Mouse (Mus musculus) limb, embryonic 15.5 days (tissue): ENCODE results near the gene Ets1. TPM values are rescaled to one million over a fixed set of nuclear protein-coding genes. Genes with fewer than 3 reads are reported as not detected.
A peak's percentile ranks its signal among the peaks of the same experiment; 100 is the strongest.

Experiments used
- ATAC-seq: fragments of 200-750 bp; cut with Nextera tagmentation; 2 replicates; pipeline ENCODE4 v1.8.0; 2017; ENCODE audit warnings: low read depth, moderate TSS enrichment; ENCODE audit not compliant: insufficient number of reproducible peaks, low FRiP score, low TSS enrichment
- H3K27ac ChIP-seq: fragments of 300-500 bp; sonication (generic); 2 replicates; pipeline ENCODE4 v1.5.1; 2015; ENCODE audit warnings: moderate library complexity, mild to moderate bottlenecking, inconsistent platforms
- H3K27me3 ChIP-seq: fragments of 300-500 bp; sonication (generic); 2 replicates; pipeline ENCODE4 v1.6.1; 2015; ENCODE audit warnings: inconsistent platforms
- H3K36me3 ChIP-seq: fragments of 300-500 bp; sonication (generic); 2 replicates; pipeline ENCODE4 v1.6.1; 2015; ENCODE audit warnings: inconsistent platforms
- H3K4me1 ChIP-seq: fragments of 300-500 bp; sonication (generic); 2 replicates; pipeline ENCODE4 v1.6.1; 2015; ENCODE audit warnings: inconsistent platforms
- H3K4me2 ChIP-seq: fragments of 300-500 bp; sonication (generic); 2 replicates; pipeline ENCODE4 v1.6.1; 2015; ENCODE audit warnings: mild to moderate bottlenecking, inconsistent platforms
- H3K4me3 ChIP-seq: fragments of 300-500 bp; sonication (generic); 2 replicates; pipeline ENCODE4 v1.5.1; 2015; ENCODE audit warnings: mild to moderate bottlenecking, inconsistent platforms
- H3K9ac ChIP-seq: fragments of 300-500 bp; sonication (generic); 2 replicates; pipeline ENCODE4 v1.6.1; 2015; ENCODE audit warnings: inconsistent platforms
- H3K9me3 ChIP-seq: fragments of 300-500 bp; sonication (generic); 2 replicates; pipeline ENCODE4 v1.6.1; 2016; ENCODE audit warnings: inconsistent platforms
- WGBS: fragments of 180-500 bp; shearing (Covaris S2); methylation state at CpG from one replicate; pipeline ENCODE4 v1.1.7; 2015; 5-methylcytosine and 5-hydroxymethylcytosine counted together
- polyA plus RNA-seq: library from polyadenylated mRNA; unstranded; fragments of >200 nt; fragmentation: Nextera tagmentation; extraction: Ambion mirVana; gene quantifications from 2 replicates; pipeline ENCODE4 v1.2.1, GENCODE M21; 2015

Ets1 gene
- polyA plus RNA-seq, 1 experiment from 2014 or later, result 42.9 TPM

- Histone ChIP-seq H3K9ac (no peak overlapping the region), H3K4me3 (no peak overlapping the region), H3K9me3 (no peaks in the 10 kb centered on the region), H3K4me1 (no peaks in the 10 kb centered on the region), H3K4me2 (no peak overlapping the region), H3K27me3 (no peaks in the 10 kb centered on the region), H3K36me3 (no peaks in the 10 kb centered on the region), H3K27ac (no peak overlapping the region)
- 81% methylated on average over 9 of the region's 9 CpGs for WGBS
- no peak for ATAC-seq
Measured at GRCm38 (mm10) chr9:32618544-32619120, 17.4 kb upstream of the Ets1 start.

GRCm38 (mm10) chr9:32619661-32620060 lies 16.4 kb upstream of the Ets1 start:
- Histone ChIP-seq H3K4me2 (no peak overlapping the region), H3K36me3 (no peaks in the 10 kb centered on the region), H3K27me3 (no peaks in the 10 kb centered on the region), H3K9me3 (no peaks in the 10 kb centered on the region), H3K27ac (no peak overlapping the region), H3K4me3 (no peak overlapping the region), H3K9ac (no peak overlapping the region), H3K4me1 (no peaks in the 10 kb centered on the region)
- no peak for ATAC-seq
- WGBS, result 73% methylated on average over 6 of the region's 6 CpGs

GRCm38 (mm10) chr9:32620446-32620845 lies 15.6 kb upstream of the Ets1 start:
- Histone ChIP-seq H3K9me3 (no peaks in the 10 kb centered on the region), H3K4me2 (no peak overlapping the region), H3K4me3 (no peak overlapping the region), H3K27me3 (no peaks in the 10 kb centered on the region), H3K27ac (no peak overlapping the region), H3K36me3 (no peaks in the 10 kb centered on the region), H3K4me1 (no peaks in the 10 kb centered on the region), H3K9ac (no peak overlapping the region)
- 88% methylated on average over 3 of the region's 3 CpGs for WGBS
- no peak for ATAC-seq

GRCm38 (mm10) chr9:32629385-32629981 lies 6.5 kb upstream of the Ets1 start:
- Histone ChIP-seq H3K4me3 (no peak overlapping the region), H3K27ac (no peak overlapping the region), H3K9me3 (no peaks in the 10 kb centered on the region), H3K36me3 (no peaks in the 10 kb centered on the region), H3K9ac (no peak overlapping the region), H3K4me2 (no peak overlapping the region), H3K4me1 (no peaks in the 10 kb centered on the region; the same call in 1 of the 2 replicates), H3K27me3 (no peaks in the 10 kb centered on the region)
- no peak for ATAC-seq
- WGBS, result 17% methylated on average over 1 of the region's 1 CpGs

- Histone ChIP-seq H3K9ac (no peak overlapping the region), H3K4me3 (no peak overlapping the region), H3K4me2 (no peak overlapping the region), H3K27ac (no peak overlapping the region), H3K36me3 (no peaks in the 10 kb centered on the region), H3K27me3 (no peaks in the 10 kb centered on the region), H3K9me3 (no peaks in the 10 kb centered on the region), H3K4me1 (peaks cover 4% of the 10 kb centered on the region; the same call in 1 of the 2 replicates)
- ATAC-seq, result no peak
Measured at GRCm38 (mm10) chr9:32631341-32631740, 4.7 kb upstream of the Ets1 start.

GRCm38 (mm10) chr9:32632237-32632636 lies 3.8 kb upstream of the Ets1 start:
- Histone ChIP-seq H3K4me2 (no peak overlapping the region), H3K4me1 (peaks cover 4% of the 10 kb centered on the region; the same call in 1 of the 2 replicates), H3K27ac (no peak overlapping the region), H3K36me3 (no peaks in the 10 kb centered on the region), H3K9me3 (no peaks in the 10 kb centered on the region), H3K4me3 (no peak overlapping the region), H3K9ac (no peak overlapping the region), H3K27me3 (no peaks in the 10 kb centered on the region)
- ATAC-seq, result no peak
- WGBS, result 39% methylated on average over 7 of the region's 7 CpGs

GRCm38 (mm10) chr9:32644981-32645380 lies 9.0 kb downstream of the Ets1 start:
- no peaks in the 10 kb centered on the region for H3K36me3 ChIP-seq

GRCm38 (mm10) chr9:32645475-32645874 lies 9.5 kb downstream of the Ets1 start:
- no peaks in the 10 kb centered on the region for H3K27me3 ChIP-seq
- no peak overlapping the region for H3K27ac ChIP-seq
- no peak overlapping the region for H3K9ac ChIP-seq
- 26% methylated on average over 9 of the region's 9 CpGs for WGBS
- no peaks in the 10 kb centered on the region for H3K36me3 ChIP-seq
- no peak for ATAC-seq
- peaks cover 17% of the 10 kb centered on the region; the same call in 1 of the 2 replicates for H3K4me1 ChIP-seq
- 0 out of 2 replicates have a peak overlapping the region, but pooled peaks have one; percentile 26 for H3K4me2 ChIP-seq
- H3K9me3 ChIP-seq, result no peaks in the 10 kb centered on the region
- H3K4me3 ChIP-seq, result no peak overlapping the region

More at GRCm38 (mm10) chr9:32644981-32645380, 9.0 kb downstream of the Ets1 start:
- H3K4me3 ChIP-seq, result no peak overlapping the region
- no peak overlapping the region for H3K9ac ChIP-seq
- no peak overlapping the region for H3K4me2 ChIP-seq
- H3K27ac ChIP-seq, result no peak overlapping the region
- 73% methylated on average over 3 of the region's 3 CpGs for WGBS
- ATAC-seq, result no peak
- H3K4me1 ChIP-seq, result peaks cover 17% of the 10 kb centered on the region; the same call in 1 of the 2 replicates
- H3K9me3 ChIP-seq, result no peaks in the 10 kb centered on the region
- no peaks in the 10 kb centered on the region for H3K27me3 ChIP-seq

GRCm38 (mm10) chr9:32646539-32647258 lies 10.7 kb downstream of the Ets1 start:
- 0 out of 2 replicates have a peak overlapping the region, but pooled peaks have one; percentile 13 for H3K4me3 ChIP-seq
- peak overlapping the region; percentile 65 for H3K27ac ChIP-seq
- peaks cover 17% of the 10 kb centered on the region; the same call in 1 of the 2 replicates for H3K4me1 ChIP-seq
- H3K27me3 ChIP-seq, result no peaks in the 10 kb centered on the region
- no peak for ATAC-seq
- WGBS, result 32% methylated on average over 11 of the region's 11 CpGs
- H3K9me3 ChIP-seq, result no peaks in the 10 kb centered on the region
- no peak overlapping the region for H3K9ac ChIP-seq
- peak overlapping the region; percentile 26; the same call in 1 of the 2 replicates for H3K4me2 ChIP-seq
- H3K36me3 ChIP-seq, result no peaks in the 10 kb centered on the region

GRCm38 (mm10) chr9:32647506-32648250 lies 11.7 kb downstream of the Ets1 start:
- Histone ChIP-seq H3K9me3 (no peaks in the 10 kb centered on the region), H3K36me3 (no peaks in the 10 kb centered on the region), H3K27ac (peak overlapping the region; percentile 65; the same call in 1 of the 2 replicates), H3K27me3 (no peaks in the 10 kb centered on the region), H3K4me2 (no peak overlapping the region), H3K4me3 (no peak overlapping the region), H3K9ac (no peak overlapping the region), H3K4me1 (peaks cover 17% of the 10 kb centered on the region; the same call in 1 of the 2 replicates)
- ATAC-seq, result no peak
- 80% methylated on average over 7 of the region's 7 CpGs for WGBS

GRCm38 (mm10) chr9:32648286-32648685 lies 12.3 kb downstream of the Ets1 start:
- no peaks in the 10 kb centered on the region for H3K27me3 ChIP-seq
- H3K4me3 ChIP-seq, result no peak overlapping the region
- no peak overlapping the region for H3K4me2 ChIP-seq
- no peak overlapping the region for H3K9ac ChIP-seq
- no peak overlapping the region for H3K27ac ChIP-seq
- H3K36me3 ChIP-seq, result no peaks in the 10 kb centered on the region
- 79% methylated on average over 5 of the region's 5 CpGs for WGBS
- ATAC-seq, result no peak
- H3K9me3 ChIP-seq, result no peaks in the 10 kb centered on the region
- H3K4me1 ChIP-seq, result peaks cover 17% of the 10 kb centered on the region; the same call in 1 of the 2 replicates
